Mouse (Mus musculus): Measurements from ENCODE around the gene Gm19426. TPM values are rescaled to one million over a fixed set of nuclear protein-coding genes. Genes with fewer than 3 reads are reported as not detected.

Gm19426 gene
- polyA plus RNA-seq, 1 experiment from 2014 or later: 6.9 TPM

- no peak for ATAC-seq (replicated peaks; ENCODE audit: insufficient number of reproducible peaks, low FRiP score, low TSS enrichment)
- Histone ChIP-seq H3K27ac (ENCODE audit: low read depth, low read length) (no peak overlapping the region), H3K4me1 (ENCODE audit: control insufficient read depth, insufficient read depth, low read length) (peaks cover 6% of the 10 kb centered on the region; the same call in 1 of the 2 replicates), H3K27me3 (ENCODE audit: control insufficient read depth, insufficient read depth, low read length) (no peaks in the 10 kb centered on the region), H3K4me3 (ENCODE audit: low read depth, low read length) (peak overlapping the region; percentile 72), H3K9me3 (replicated peaks; ENCODE audit: control insufficient read depth, low read length) (no peaks in the 10 kb centered on the region), H3K36me3 (ENCODE audit: control insufficient read depth, insufficient read depth, low read length) (peaks cover 11% of the 10 kb centered on the region; the same call in 1 of the 2 replicates), H3K4me2 (peak overlapping the region; percentile 89), H3K9ac (ENCODE audit: low read depth, low read length) (0 out of 2 replicates have a peak overlapping the region, but pooled peaks have one; percentile 77)
- WGBS (ENCODE audit: insufficient replicate concordance): 92% methylated on average over 10 of the region's 10 CpGs
Observed at GRCm38 (mm10) chr2:84725770-84726169, 17.7 kb downstream of the Gm19426 start.

- 91% methylated on average over 14 of the region's 14 CpGs for WGBS (ENCODE audit: insufficient replicate concordance)
- H3K4me3 ChIP-seq (ENCODE audit: low read depth, low read length): no peak overlapping the region
- no peaks in the 10 kb centered on the region for H3K27me3 ChIP-seq (ENCODE audit: control insufficient read depth, insufficient read depth, low read length)
- peaks cover 6% of the 10 kb centered on the region; the same call in 1 of the 2 replicates for H3K4me1 ChIP-seq (ENCODE audit: control insufficient read depth, insufficient read depth, low read length)
- peaks cover 11% of the 10 kb centered on the region; the same call in 1 of the 2 replicates for H3K36me3 ChIP-seq (ENCODE audit: control insufficient read depth, insufficient read depth, low read length)
- no peak overlapping the region for H3K9ac ChIP-seq (ENCODE audit: low read depth, low read length)
- no peaks in the 10 kb centered on the region for H3K9me3 ChIP-seq (replicated peaks; ENCODE audit: control insufficient read depth, low read length)
- ATAC-seq (replicated peaks; ENCODE audit: insufficient number of reproducible peaks, low FRiP score, low TSS enrichment): no peak
- no peak overlapping the region for H3K27ac ChIP-seq (ENCODE audit: low read depth, low read length)
- H3K4me2 ChIP-seq: no peak overlapping the region
Observed at GRCm38 (mm10) chr2:84723856-84724255, 19.6 kb downstream of the Gm19426 start.

GRCm38 (mm10) chr2:84721182-84721581 is 22.3 kb downstream of the Gm19426 start:
- H3K27me3 ChIP-seq (ENCODE audit: control insufficient read depth, insufficient read depth, low read length): no peaks in the 10 kb centered on the region
- H3K9ac ChIP-seq (ENCODE audit: low read depth, low read length): no peak overlapping the region
- WGBS (ENCODE audit: insufficient replicate concordance): 64% methylated on average over 3 of the region's 3 CpGs
- ATAC-seq (replicated peaks; ENCODE audit: insufficient number of reproducible peaks, low FRiP score, low TSS enrichment): no peak
- H3K4me2 ChIP-seq: no peak overlapping the region
- peaks cover 1% of the 10 kb centered on the region; the same call in 1 of the 2 replicates for H3K4me1 ChIP-seq (ENCODE audit: control insufficient read depth, insufficient read depth, low read length)
- no peak overlapping the region for H3K27ac ChIP-seq (ENCODE audit: low read depth, low read length)
- peaks cover 11% of the 10 kb centered on the region; the same call in 1 of the 2 replicates for H3K36me3 ChIP-seq (ENCODE audit: control insufficient read depth, insufficient read depth, low read length)
- no peak overlapping the region for H3K4me3 ChIP-seq (ENCODE audit: low read depth, low read length)
- no peaks in the 10 kb centered on the region for H3K9me3 ChIP-seq (replicated peaks; ENCODE audit: control insufficient read depth, low read length)

GRCm38 (mm10) chr2:84720718-84721117 is 22.7 kb downstream of the Gm19426 start:
- H3K9me3 ChIP-seq (replicated peaks; ENCODE audit: control insufficient read depth, low read length): no peaks in the 10 kb centered on the region
- H3K9ac ChIP-seq (ENCODE audit: low read depth, low read length): no peak overlapping the region
- no peaks in the 10 kb centered on the region for H3K27me3 ChIP-seq (ENCODE audit: control insufficient read depth, insufficient read depth, low read length)
- WGBS (ENCODE audit: insufficient replicate concordance): 75% methylated on average over 2 of the region's 2 CpGs
- H3K4me2 ChIP-seq: no peak overlapping the region
- H3K36me3 ChIP-seq (ENCODE audit: control insufficient read depth, insufficient read depth, low read length): peaks cover 11% of the 10 kb centered on the region; the same call in 1 of the 2 replicates
- no peak overlapping the region for H3K4me3 ChIP-seq (ENCODE audit: low read depth, low read length)
- no peaks in the 10 kb centered on the region for H3K4me1 ChIP-seq (ENCODE audit: control insufficient read depth, insufficient read depth, low read length)
- H3K27ac ChIP-seq (ENCODE audit: low read depth, low read length): no peak overlapping the region
- no peak for ATAC-seq (replicated peaks; ENCODE audit: insufficient number of reproducible peaks, low FRiP score, low TSS enrichment)

GRCm38 (mm10) chr2:84717357-84717756 is 26.1 kb downstream of the Gm19426 start:
- no peak overlapping the region for H3K27ac ChIP-seq (ENCODE audit: low read depth, low read length)
- ATAC-seq (replicated peaks; ENCODE audit: insufficient number of reproducible peaks, low FRiP score, low TSS enrichment): no peak
- H3K4me1 ChIP-seq (ENCODE audit: control insufficient read depth, insufficient read depth, low read length): peaks cover 7% of the 10 kb centered on the region
- no peaks in the 10 kb centered on the region for H3K9me3 ChIP-seq (replicated peaks; ENCODE audit: control insufficient read depth, low read length)
- no peaks in the 10 kb centered on the region for H3K27me3 ChIP-seq (ENCODE audit: control insufficient read depth, insufficient read depth, low read length)
- no peak overlapping the region for H3K4me3 ChIP-seq (ENCODE audit: low read depth, low read length)
- 94% methylated on average over 4 of the region's 4 CpGs for WGBS (ENCODE audit: insufficient replicate concordance)
- H3K4me2 ChIP-seq: no peak overlapping the region
- H3K9ac ChIP-seq (ENCODE audit: low read depth, low read length): no peak overlapping the region
- H3K36me3 ChIP-seq (ENCODE audit: control insufficient read depth, insufficient read depth, low read length): no peaks in the 10 kb centered on the region

- H3K9ac ChIP-seq (ENCODE audit: low read depth, low read length): peak overlapping the region; percentile 98
- no peak for ATAC-seq (replicated peaks; ENCODE audit: insufficient number of reproducible peaks, low FRiP score, low TSS enrichment)
- H3K27ac ChIP-seq (ENCODE audit: low read depth, low read length): peak overlapping the region; percentile 99
- 28% methylated on average over 9 of the region's 9 CpGs for WGBS (ENCODE audit: insufficient replicate concordance)
- no peaks in the 10 kb centered on the region for H3K9me3 ChIP-seq (replicated peaks; ENCODE audit: control insufficient read depth, low read length)
- H3K27me3 ChIP-seq (ENCODE audit: control insufficient read depth, insufficient read depth, low read length): no peaks in the 10 kb centered on the region
- H3K4me1 ChIP-seq (ENCODE audit: control insufficient read depth, insufficient read depth, low read length): peaks cover 7% of the 10 kb centered on the region
- H3K36me3 ChIP-seq (ENCODE audit: control insufficient read depth, insufficient read depth, low read length): no peaks in the 10 kb centered on the region
- H3K4me3 ChIP-seq (ENCODE audit: low read depth, low read length): peak overlapping the region; percentile 97
- peak overlapping the region; percentile 77 for H3K4me2 ChIP-seq
Observed at GRCm38 (mm10) chr2:84716423-84717355, 26.8 kb downstream of the Gm19426 start.

GRCm38 (mm10) chr2:84715562-84716361 is 27.7 kb downstream of the Gm19426 start:
- under 1% methylated on average over 33 of the region's 33 CpGs for WGBS (ENCODE audit: insufficient replicate concordance)
- H3K36me3 ChIP-seq (ENCODE audit: control insufficient read depth, insufficient read depth, low read length): peaks cover under 1% of the 10 kb centered on the region; the same call in 1 of the 2 replicates
- H3K9ac ChIP-seq (ENCODE audit: low read depth, low read length): peak overlapping the region; percentile 98
- H3K27me3 ChIP-seq (ENCODE audit: control insufficient read depth, insufficient read depth, low read length): no peaks in the 10 kb centered on the region
- peaks cover 7% of the 10 kb centered on the region for H3K4me1 ChIP-seq (ENCODE audit: control insufficient read depth, insufficient read depth, low read length)
- H3K9me3 ChIP-seq (replicated peaks; ENCODE audit: control insufficient read depth, low read length): no peaks in the 10 kb centered on the region
- peak overlapping the region; percentile 97 for H3K4me3 ChIP-seq (ENCODE audit: low read depth, low read length)
- peak overlapping the region; percentile 77 for H3K4me2 ChIP-seq
- peak overlapping the region; percentile 99 for H3K27ac ChIP-seq (ENCODE audit: low read depth, low read length)
- ATAC-seq (replicated peaks; ENCODE audit: insufficient number of reproducible peaks, low FRiP score, low TSS enrichment): peak; percentile 91

GRCm38 (mm10) chr2:84714811-84715561 is 28.5 kb downstream of the Gm19426 start, which contains the start of gene Zdhhc5:
TSS of gene Zdhhc5 (minus strand) at chr2:84715180.
- WGBS (ENCODE audit: insufficient replicate concordance): under 1% methylated on average over 89 of the region's 107 CpGs

More at GRCm38 (mm10) chr2:84714811-84715561, 28.5 kb downstream of the Gm19426 start, which contains the start of gene Zdhhc5:
- H3K9ac ChIP-seq (ENCODE audit: low read depth, low read length): peak within 1 kb of the TSS; percentile 98
- H3K36me3 ChIP-seq (ENCODE audit: control insufficient read depth, insufficient read depth, low read length): peaks cover 3% of the 10 kb centered on the region; the same call in 1 of the 2 replicates
- H3K4me1 ChIP-seq (ENCODE audit: control insufficient read depth, insufficient read depth, low read length): peaks cover 7% of the 10 kb centered on the region
- peak; percentile 94 for ATAC-seq (replicated peaks; ENCODE audit: insufficient number of reproducible peaks, low FRiP score, low TSS enrichment)
- H3K27me3 ChIP-seq (ENCODE audit: control insufficient read depth, insufficient read depth, low read length): no peaks in the 10 kb centered on the region
- H3K9me3 ChIP-seq (replicated peaks; ENCODE audit: control insufficient read depth, low read length): no peaks in the 10 kb centered on the region
- H3K4me3 ChIP-seq (ENCODE audit: low read depth, low read length): peak within 1 kb of the TSS; percentile 97
- peak within 1 kb of the TSS; percentile 99 for H3K27ac ChIP-seq (ENCODE audit: low read depth, low read length)
- peak within 1 kb of the TSS; percentile 77 for H3K4me2 ChIP-seq
